Mouse (Mus musculus): Measurements from ENCODE around the gene Vps53.

DNA sequence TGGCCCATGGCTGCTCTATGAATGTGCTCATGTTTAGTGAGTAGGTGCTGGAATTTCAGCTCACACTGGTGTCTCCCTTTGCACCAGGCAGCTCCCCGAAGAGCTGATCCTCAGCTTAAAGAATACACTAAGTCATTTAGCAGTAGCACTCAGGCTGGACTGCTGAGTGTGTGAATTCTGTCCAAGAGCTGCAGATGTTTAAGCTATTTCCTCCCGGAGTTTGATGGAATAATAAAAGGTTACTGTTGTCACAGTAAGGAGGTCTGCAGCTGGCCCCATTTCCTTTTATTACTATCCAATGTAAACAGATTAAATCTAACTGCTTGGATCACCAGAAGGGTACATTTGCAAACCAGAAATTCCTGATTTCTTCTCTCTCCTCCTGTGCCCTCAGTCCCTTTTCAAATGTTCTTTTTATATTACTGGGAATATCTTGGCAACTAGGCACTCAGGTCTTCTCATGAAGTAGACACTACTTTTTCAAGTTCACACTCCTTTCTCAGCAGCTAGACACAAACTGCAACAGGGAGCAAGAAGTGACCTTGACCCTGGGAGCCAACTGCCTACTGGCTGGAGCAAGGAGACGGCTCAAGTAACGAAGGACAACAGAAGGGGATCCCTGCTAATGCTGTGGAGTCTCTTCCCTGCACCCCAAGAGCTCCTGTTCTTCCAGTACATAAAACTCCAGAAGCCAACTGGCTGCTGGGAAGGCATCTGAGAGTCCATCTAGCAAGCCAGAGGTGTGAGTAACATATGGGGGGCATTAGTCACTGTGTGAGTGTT lies 80.1 kb downstream of the Vps53 start:
- no peak for TF ChIP-seq CTCF (IDR thresholded peaks at IDR 0.05)
- no peak for TF ChIP-seq POLR2A (IDR thresholded peaks at IDR 0.05; ENCODE audit: insufficient read depth, low read depth, low read length)
- TF ChIP-seq EP300 (IDR thresholded peaks at IDR 0.05; ENCODE audit: insufficient read depth, low read depth, low read length), result 0 out of 2 replicates have a peak, but pooled peaks have one; percentile 21

Measured in heart, adult 2 months (tissue).